Mouse (Mus musculus): ENCODE data around the gene Gm904. TPM values are rescaled to one million over a fixed set of nuclear protein-coding genes. Genes with fewer than 3 reads are reported as not detected.
"Not testable (repeated sequence)": the region's sequence is repeated elsewhere in the genome, so short reads cannot be mapped to it uniquely, and the experiment has no call there.

Gene Gm904
- not detected in 2 replicates for polyA plus RNA-seq (2015; fragmentation: Nextera tagmentation; extraction: Ambion mirVana)

GRCm38 (mm10) chr13:50642928-50643327 lies at the start of gene Gm904:
TSS of gene Gm904 (plus strand) at chr13:50643228.
- not testable (repeated sequence) for H3K4me2 ChIP-seq; H3K27ac ChIP-seq; H3K4me3 ChIP-seq; H3K27me3 ChIP-seq (replicated peaks); H3K9me3 ChIP-seq; H3K36me3 ChIP-seq (replicated peaks); ATAC-seq (replicated peaks); H3K4me1 ChIP-seq; H3K9ac ChIP-seq

DNA sequence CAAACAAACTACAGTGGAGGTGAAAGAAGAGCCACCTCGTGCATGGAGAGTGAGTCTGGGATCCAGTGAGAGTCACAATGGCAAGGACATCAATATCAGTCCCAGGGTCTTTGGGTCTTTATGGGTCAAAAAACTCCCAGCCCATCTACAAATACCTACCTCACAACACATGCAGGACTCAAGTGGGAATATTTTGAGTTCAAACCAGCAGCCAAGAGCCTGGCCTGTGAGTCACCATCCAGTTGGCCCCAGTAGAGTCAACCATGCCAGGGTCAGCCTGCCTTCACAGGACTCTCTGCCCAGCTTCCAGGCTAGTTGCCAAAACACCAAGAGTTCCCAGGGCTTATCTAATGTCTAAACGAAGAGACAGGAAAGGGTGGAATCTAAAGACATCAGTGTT lies 5.7 kb downstream of the Gm904 start:
- not testable (repeated sequence) for H3K27ac ChIP-seq; H3K36me3 ChIP-seq (replicated peaks); H3K9ac ChIP-seq; H3K9me3 ChIP-seq; H3K4me1 ChIP-seq; H3K4me2 ChIP-seq; ATAC-seq (replicated peaks); H3K4me3 ChIP-seq; H3K27me3 ChIP-seq (replicated peaks)
- 86% methylated on average over 2 of the region's 2 CpGs for WGBS

Small RNA genes within 50 kb of the gene (microRNA-seq; reads per million reads assigned to microRNA genes)
- gene Gm23952: not detected
- not detected for gene Mir683-2

Other genes with a start within 250 kb of the Gm904 start
- 36.2 and 42.1 TPM in 2 replicates for gene Fbxw17, start 225.4 kb upstream of the Gm904 start, polyA plus RNA-seq (2015; fragmentation: Nextera tagmentation; extraction: Ambion mirVana)
- gene Gm47429, start 199.3 kb upstream of the Gm904 start, polyA plus RNA-seq (2015; fragmentation: Nextera tagmentation; extraction: Ambion mirVana): not detected in 2 replicates
- gene Nutm2, start 175.9 kb upstream of the Gm904 start, polyA plus RNA-seq (2015; fragmentation: Nextera tagmentation; extraction: Ambion mirVana): not detected in 2 replicates
- not detected in 2 replicates for gene Gm8765, start 55.1 kb downstream of the Gm904 start, polyA plus RNA-seq (2015; fragmentation: Nextera tagmentation; extraction: Ambion mirVana)

Measured in midbrain, embryonic 15.5 days (tissue).